Mouse (Mus musculus) megakaryocyte-erythroid progenitor cell, adult 5-6 weeks (primary cell): Measurements from ENCODE around the gene 1700020N01Rik. TPM values are rescaled to one million over a fixed set of nuclear protein-coding genes. Genes with fewer than 3 reads are reported as not detected.

Source experiments
- ATAC-seq: replicated peaks from 2 replicates; pipeline ENCODE4 v1.8.0; 2016; ENCODE audit warnings: mild to moderate bottlenecking, inconsistent platforms; ENCODE audit not compliant: severe bottlenecking, poor library complexity, low FRiP score, low TSS enrichment
- total RNA-seq, 2 experiments: library from RNA; stranded (forward) in 1 of 2; stranded (reverse) in 1 of 2; fragments of 200-1000, 215-1000 nt in 1 of 2; fragments of >200 nt in 1 of 2; fragmentation: Nextera tagmentation in 1 of 2; gene quantifications; 2 replicates each; pipeline ENCODE4 v1.2.3; 2014 to 2017

Gene 1700020N01Rik
- total RNA-seq, 2 experiments from 2014 or later = not detected

DNA sequence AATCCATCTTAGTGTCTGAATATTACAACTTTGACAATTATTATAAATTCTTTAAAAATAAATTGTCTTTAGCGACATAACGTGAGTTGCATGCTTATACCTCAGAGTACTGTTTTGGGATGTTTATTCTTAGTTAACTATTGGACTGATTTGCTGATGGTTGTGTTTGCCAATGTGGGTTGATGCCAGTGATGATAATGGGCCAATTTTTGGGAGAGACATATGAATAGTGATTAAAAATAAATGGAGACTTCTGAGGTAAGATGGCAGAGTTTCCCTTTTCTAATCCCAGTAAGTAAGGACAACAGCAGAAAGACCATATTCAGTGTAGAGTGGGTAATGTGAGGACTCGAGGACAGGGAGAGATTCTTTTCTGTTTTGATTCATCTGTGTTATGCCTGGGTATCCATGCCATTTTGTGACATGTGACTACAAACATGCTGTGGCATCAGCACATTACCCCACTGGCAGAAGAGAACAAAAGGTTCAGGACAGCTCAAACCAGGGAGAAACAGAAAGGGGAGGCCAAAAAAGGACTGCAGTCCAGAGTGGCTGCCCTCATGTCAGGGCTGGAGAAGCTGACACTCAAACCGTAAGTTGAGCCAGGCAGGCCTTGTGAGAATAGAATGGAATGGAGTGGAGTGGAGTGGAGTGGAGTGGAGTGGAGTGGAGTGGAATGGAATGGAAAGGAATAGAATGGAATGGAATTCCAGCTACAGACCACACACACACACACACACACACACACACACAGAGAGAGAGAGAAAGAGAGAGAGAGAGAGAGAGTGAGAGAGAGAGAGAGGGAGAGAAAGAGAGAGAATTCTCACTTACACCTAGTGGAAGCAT, 4.7 kb upstream of the 1700020N01Rik start:
- ATAC-seq = no peak

DNA sequence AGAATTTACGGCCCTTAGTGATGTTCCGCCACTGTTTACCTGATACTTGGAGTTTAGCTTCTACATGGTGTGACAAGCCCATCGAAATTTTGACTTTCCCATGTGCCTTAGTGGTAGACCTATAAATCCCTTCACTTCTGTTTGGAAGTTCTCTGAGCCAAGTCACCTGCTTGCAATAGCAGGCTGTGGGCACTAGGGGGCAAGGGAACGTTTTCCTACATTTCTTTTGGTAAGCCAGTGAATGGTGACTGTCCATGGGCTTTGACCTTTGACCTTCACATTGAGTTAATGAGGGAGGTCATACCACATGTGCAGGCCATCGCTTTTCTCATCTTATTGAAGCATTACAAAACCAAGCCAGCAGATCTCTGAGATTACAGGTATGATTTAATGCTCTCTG, 8.0 kb downstream of the 1700020N01Rik start:
- no peak for ATAC-seq

- no peak for ATAC-seq
Measured at GRCm38 (mm10) chr10:21604476-21604875, 11.5 kb downstream of the 1700020N01Rik start.

DNA sequence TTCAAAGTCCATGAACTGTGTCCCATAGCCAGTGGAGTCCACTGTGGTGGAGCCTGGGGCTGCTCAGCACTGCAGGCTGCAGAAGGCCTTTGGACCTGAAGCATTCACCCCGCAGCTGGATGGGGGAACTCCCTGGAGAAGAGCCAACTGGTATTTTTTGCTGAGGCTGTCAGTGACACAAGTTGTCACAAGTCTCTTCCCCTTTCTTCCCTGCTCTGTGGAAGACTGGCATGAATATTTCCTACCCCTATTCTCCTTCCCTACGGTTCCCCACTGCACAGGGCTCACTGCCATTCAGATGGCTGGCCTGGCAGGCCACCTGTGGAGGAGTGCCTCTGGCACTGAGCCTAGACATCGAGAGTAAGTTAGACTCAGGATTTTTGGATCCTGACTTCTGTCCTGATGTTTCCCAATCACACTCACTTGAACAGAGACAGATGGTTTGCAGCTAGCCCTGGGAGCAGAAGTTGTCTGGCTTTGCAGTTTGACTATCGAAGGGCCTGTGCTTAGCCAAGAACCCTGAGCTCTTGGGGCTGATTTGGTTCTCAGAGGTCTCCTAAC, 12.1 kb downstream of the 1700020N01Rik start:
- no peak for ATAC-seq

DNA sequence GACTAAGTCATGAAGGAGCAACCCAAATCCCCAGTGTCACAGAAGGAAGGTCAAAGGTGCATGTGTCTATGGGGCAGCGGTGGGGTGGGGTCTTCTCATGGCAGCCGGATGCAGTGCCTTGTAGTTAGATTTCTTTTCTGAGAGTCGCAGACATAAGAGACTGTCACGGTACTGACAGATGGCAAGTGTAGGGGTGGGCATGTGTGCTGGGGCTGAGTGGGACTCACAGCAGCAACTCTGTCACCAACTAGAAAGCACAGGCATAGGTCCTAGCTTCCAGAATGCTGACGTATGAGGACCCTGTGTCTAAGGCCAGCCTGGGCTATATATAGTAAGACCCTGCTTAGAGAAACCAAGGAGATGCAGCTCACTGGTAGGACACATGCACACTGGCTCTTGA, 12.7 kb downstream of the 1700020N01Rik start:
- no peak for ATAC-seq

GRCm38 (mm10) chr10:21606931-21607330, 14.0 kb downstream of the 1700020N01Rik start:
- ATAC-seq = no peak

- ATAC-seq = no peak
Measured at GRCm38 (mm10) chr10:21609583-21609982, 16.6 kb downstream of the 1700020N01Rik start.

GRCm38 (mm10) chr10:21613021-21613860, 20.3 kb downstream of the 1700020N01Rik start:
- no peak for ATAC-seq

GRCm38 (mm10) chr10:21614520-21614919, 21.6 kb downstream of the 1700020N01Rik start:
- no peak for ATAC-seq

GRCm38 (mm10) chr10:21618745-21619508, 26.0 kb downstream of the 1700020N01Rik start:
- ATAC-seq = no peak

GRCm38 (mm10) chr10:21622065-21622464, 29.1 kb downstream of the 1700020N01Rik start:
- no peak for ATAC-seq

- no peak for ATAC-seq
Measured at GRCm38 (mm10) chr10:21628555-21628954, 35.6 kb downstream of the 1700020N01Rik start.

DNA sequence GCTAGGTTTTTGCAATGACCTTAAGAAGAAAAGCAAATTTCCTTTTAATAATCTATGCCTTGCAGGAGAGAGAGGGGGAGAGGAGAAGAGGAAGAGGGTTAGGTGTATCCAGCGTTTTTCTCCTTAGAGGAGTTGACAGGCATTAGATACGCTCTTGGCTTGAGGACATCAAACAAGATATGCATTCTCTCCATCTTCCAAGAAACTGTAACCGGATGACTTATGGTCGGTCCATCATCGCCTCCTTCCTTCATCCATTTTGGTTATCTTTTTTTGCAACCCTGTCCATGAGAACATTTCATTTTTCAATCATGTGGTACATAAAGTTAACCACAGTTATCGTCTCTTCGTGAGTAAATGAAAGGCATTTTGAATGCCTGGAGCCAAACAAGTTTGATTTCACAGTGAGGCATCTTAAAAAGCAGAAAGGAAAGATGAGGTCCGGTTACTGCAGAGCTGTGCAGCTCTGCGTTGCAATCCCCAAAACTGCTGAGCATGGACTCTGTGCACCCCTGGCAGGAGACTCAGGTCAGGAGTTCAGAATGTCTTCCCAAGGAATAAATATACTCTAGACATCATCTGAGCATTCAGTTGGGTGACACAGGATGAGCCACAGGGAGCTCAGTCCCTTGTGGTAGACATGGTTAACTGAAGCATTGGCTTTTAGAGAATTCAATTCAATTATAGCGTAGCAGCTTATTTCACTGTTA, 36.2 kb downstream of the 1700020N01Rik start:
- no peak for ATAC-seq

DNA sequence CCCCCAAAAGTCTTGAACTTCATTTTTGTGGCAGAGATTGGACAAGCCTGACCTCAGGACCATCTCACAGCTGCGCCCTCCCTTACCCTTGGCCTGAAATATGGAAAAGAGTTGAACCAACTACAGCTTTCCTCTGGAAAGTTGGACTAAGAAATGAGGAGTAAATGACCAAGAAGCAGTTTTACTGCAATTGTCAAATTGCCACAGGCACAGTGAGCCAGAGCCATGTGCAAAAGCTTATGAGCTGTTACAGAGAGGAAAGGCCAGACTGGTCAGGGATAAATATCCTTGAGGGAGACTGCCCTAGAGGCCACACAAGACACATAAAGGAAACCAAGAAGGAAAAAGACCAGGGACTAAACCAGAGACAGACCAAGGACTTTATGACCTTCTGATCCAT, 38.5 kb downstream of the 1700020N01Rik start:
- no peak for ATAC-seq

DNA sequence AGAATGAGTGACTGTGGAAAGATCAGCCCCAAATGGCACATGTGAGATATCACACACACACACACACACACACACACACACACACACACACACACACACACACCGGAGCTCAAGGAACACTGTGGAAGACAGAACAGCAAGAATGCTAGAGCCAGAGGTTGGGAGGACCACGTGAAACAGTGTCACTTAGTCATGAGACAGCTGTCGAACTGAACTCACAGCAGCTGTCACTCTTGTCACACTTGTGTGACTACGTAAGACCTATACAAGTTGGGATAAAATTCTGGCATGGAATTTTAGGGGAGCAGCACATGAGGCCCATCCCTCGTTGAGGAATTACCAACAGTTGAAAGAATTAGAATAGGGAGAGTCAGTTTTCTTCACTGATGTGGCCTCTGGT, 39.7 kb downstream of the 1700020N01Rik start:
- ATAC-seq = no peak

GRCm38 (mm10) chr10:21635988-21636710, 43.2 kb downstream of the 1700020N01Rik start:
- peak; percentile 61 for ATAC-seq

DNA sequence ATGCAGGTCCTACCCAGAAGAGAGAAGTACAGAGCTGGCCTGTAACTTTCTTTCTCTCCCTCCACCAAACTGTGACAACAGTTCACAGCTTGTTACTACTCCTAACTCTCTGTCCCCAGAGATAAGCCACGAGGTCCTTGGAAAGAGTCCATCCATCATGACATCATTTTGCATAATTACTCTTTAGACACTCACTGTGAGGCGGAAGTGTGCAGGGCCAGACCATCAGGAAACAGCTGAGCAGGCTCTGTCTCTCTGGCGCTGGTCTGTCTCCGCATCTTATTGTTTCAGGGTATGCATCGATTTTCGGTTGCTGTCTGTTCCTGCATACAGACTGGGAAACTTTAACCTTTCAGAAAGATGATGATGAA, 43.8 kb downstream of the 1700020N01Rik start:
- peak; percentile 63 for ATAC-seq

- ATAC-seq = no peak
Measured at GRCm38 (mm10) chr10:21651388-21651787, 58.4 kb downstream of the 1700020N01Rik start.
